ENCODE assay signal across 8 mouse cellular contexts in genomic region chr2:181675454-181675853, GRCm38 (mm10). TPM values are rescaled to one million over a fixed set of nuclear protein-coding genes. Genes with fewer than 3 reads are reported as not detected.
DNase-seq lines count a peak whose midpoint lies in the region; ATAC-seq and TF ChIP-seq lines count a peak whose summit lies in the region.

No protein-coding gene starts in this region.

- H3K27ac ChIP-seq in CH12.LX (ENCODE audit: insufficient read depth, low read depth): no peak overlapping the region
- no peak overlapping the region for H3K27ac ChIP-seq in forebrain, embryonic 11.5 days (ENCODE audit: low read depth, low read length)
- H3K27ac ChIP-seq in stomach, embryonic 14.5 days (ENCODE audit: low read length): no peak overlapping the region

- TF ChIP-seq POLR2A in CH12.LX (IDR thresholded peaks at IDR 0.05; ENCODE audit: low read depth, low read length): 0 out of 2 replicates have a peak, but pooled peaks have one; percentile 22

- H3K9me3 ChIP-seq in CH12.LX (replicated peaks; ENCODE audit: low read length): peaks cover 7% of the 10 kb centered on the region
- H3K9me3 ChIP-seq in forebrain, embryonic 11.5 days (ENCODE audit: control insufficient read depth, low read length): no peaks in the 10 kb centered on the region
- no peaks in the 10 kb centered on the region for H3K9me3 ChIP-seq in stomach, embryonic 14.5 days (ENCODE audit: control insufficient read depth, low read depth, low read length)

- peaks cover 12 to 24% of the 10 kb centered on the region in 2 experiments; a peak in 3 of 4 replicates for H3K4me1 ChIP-seq in CH12.LX (ENCODE audit: control insufficient read depth in 1 of 2, insufficient read depth in 2 of 2)
- peaks cover 14% of the 10 kb centered on the region; the same call in 1 of the 2 replicates for H3K4me1 ChIP-seq in forebrain, embryonic 11.5 days (replicated peaks; ENCODE audit: control insufficient read depth, insufficient read depth, low read length)
- peaks cover 8% of the 10 kb centered on the region; the same call in 1 of the 2 replicates for H3K4me1 ChIP-seq in stomach, embryonic 14.5 days (ENCODE audit: control insufficient read depth, insufficient read depth, low read length)

- ATAC-seq in forebrain, embryonic 11.5 days (replicated peaks; ENCODE audit: low FRiP score): no peak; the same call in 1 of the 2 replicates
- ATAC-seq in stomach, embryonic 14.5 days (ENCODE audit: insufficient number of reproducible peaks, insufficient read depth, low FRiP score, low read depth): no peak

- dilution Hi-C loops in CH12.LX (cut with MboI; ENCODE audit: extremely low pct_ligation_motif_present, extremely low pct_unique_long_range_greater_than_20kb, low sequenced_read_pairs): no loop called here

- H3K36me3 ChIP-seq in CH12.LX (replicated peaks in 1 of 2; ENCODE audit: control insufficient read depth in 1 of 2, insufficient read depth in 1 of 2, low read length in 1 of 2): no peaks in the 10 kb centered on the region
- H3K36me3 ChIP-seq in forebrain, embryonic 11.5 days (ENCODE audit: control insufficient read depth, insufficient read depth, low read length): no peaks in the 10 kb centered on the region
- no peaks in the 10 kb centered on the region for H3K36me3 ChIP-seq in stomach, embryonic 14.5 days (ENCODE audit: control insufficient read depth, insufficient read depth, low read length)

- no peak for TF ChIP-seq CTCF in CH12.LX (conservative IDR thresholded peaks at IDR 0.05 in 1 of 2, IDR thresholded peaks at IDR 0.05 in 1 of 2; ENCODE audit: low read depth in 2 of 2, low read length in 2 of 2)

- TF ChIP-seq RAD21 in CH12.LX (IDR thresholded peaks at IDR 0.05; ENCODE audit: low read depth, low read length): no peak

- under 1% methylated on average over 14 of the region's 14 CpGs for WGBS in forebrain, embryonic 11.5 days
- WGBS in stomach, embryonic 14.5 days: 5% methylated on average over 14 of the region's 14 CpGs

- in situ Hi-C loops in CH12.LX (cut with MboI; ENCODE audit: low pct_ligation_motif_present, low pct_unique_long_range_greater_than_20kb, low sequenced_read_pairs): loop anchor here (5.0 kb wide), 1 partner anchor 33 kb away; no protein-coding TSS in a partner anchor

- no peak for DNase-seq in CH12.LX (ENCODE audit: extremely low read depth)
- peak; percentile 73 for DNase-seq in adrenal gland, postnatal 25 days
- peak; percentile 70 for DNase-seq in forebrain, embryonic 11.5 days (ENCODE audit: low spot score)
- DNase-seq in heart, postnatal 14 days: peak; percentile 79 to 82
- DNase-seq in kidney, postnatal 36 days: peak; percentile 88 to 90
- DNase-seq in lung, postnatal 4 days: peak; percentile 82 to 91
- DNase-seq in spleen, adult 18-20 months: no peak

- H3K4me3 ChIP-seq in CH12.LX (replicated peaks in 1 of 3; ENCODE audit: low read depth in 2 of 3, low read length in 2 of 3, poor library complexity in 1 of 3): no peak overlapping the region
- no peak overlapping the region for H3K4me3 ChIP-seq in forebrain, embryonic 11.5 days (ENCODE audit: low read depth, low read length)
- H3K4me3 ChIP-seq in stomach, embryonic 14.5 days (ENCODE audit: low read depth, low read length): no peak overlapping the region

- peak overlapping the region; percentile 45 for H3K4me2 ChIP-seq in CH12.LX (ENCODE audit: insufficient read depth, low read depth, poor library complexity, severe bottlenecking)
- H3K4me2 ChIP-seq in forebrain, embryonic 11.5 days (ENCODE audit: low read depth, low read length, severe bottlenecking): peak overlapping the region; percentile 8; the same call in 1 of the 2 replicates
- H3K4me2 ChIP-seq in stomach, embryonic 14.5 days (replicated peaks; ENCODE audit: low read depth, low read length): peak overlapping the region; percentile 33; the same call in 1 of the 2 replicates

- no peak overlapping the region for H3K9ac ChIP-seq in CH12.LX (ENCODE audit: insufficient read depth, low read depth)
- H3K9ac ChIP-seq in forebrain, embryonic 11.5 days (ENCODE audit: low read length): no peak overlapping the region
- H3K9ac ChIP-seq in stomach, embryonic 14.5 days (replicated peaks; ENCODE audit: low read depth, low read length): no peak overlapping the region

- intact Hi-C loops in heart, postnatal 14 days (cut with DNase I): loop anchor here (10.0 kb wide), 1 partner anchor 281 kb away; no protein-coding TSS in a partner anchor

- no peak for TF ChIP-seq EP300 in CH12.LX (IDR thresholded peaks at IDR 0.05; ENCODE audit: low read length)

- H3K27me3 ChIP-seq in CH12.LX (replicated peaks): peaks cover 9% of the 10 kb centered on the region
- H3K27me3 ChIP-seq in forebrain, embryonic 11.5 days (ENCODE audit: control insufficient read depth, insufficient read depth, low read length): peaks cover 27% of the 10 kb centered on the region
- H3K27me3 ChIP-seq in stomach, embryonic 14.5 days (ENCODE audit: control insufficient read depth, insufficient read depth, low read length): peaks cover 27% of the 10 kb centered on the region

- no peaks in the 10 kb centered on the region for H3K79me2 ChIP-seq in CH12.LX (replicated peaks; ENCODE audit: control insufficient read depth, extremely low read depth, insufficient read depth, poor library complexity, severe bottlenecking)

TF ChIP-seq in CH12.LX, 34 proteins besides CTCF, POLR2A, EP300 and RAD21:
- TF ChIP-seq ELF1 (IDR thresholded peaks at IDR 0.05; ENCODE audit: low read depth, low read length) (0 out of 2 replicates have a peak, but pooled peaks have one; percentile 43), ZNF384 (IDR thresholded peaks at IDR 0.05; ENCODE audit: low read depth, low read length) (no peak)

RNA-seq across cellular contexts. Expression of gene Sox18, which starts 4.0 kb away (rescaled TPM):
- total RNA-seq in CH12.LX (2012; rRNA removed) (not detected in 2 replicates), CH12.LX (2014; rRNA removed) (not detected in 2 replicates)
- polyA plus RNA-seq in CH12.LX (2012; ENCODE audit: insufficient read length, low read depth): not detected in 2 replicates
- 39.0 and 40.4 TPM in 2 replicates for total RNA-seq in adrenal gland, postnatal 25 days (2021)
- polyA plus RNA-seq in forebrain, embryonic 11.5 days (2014; fragmentation: Nextera tagmentation; extraction: Ambion mirVana): 15.8 and 18.8 TPM in 2 replicates
- total RNA-seq in heart, postnatal 14 days (2021): 10 to 100 TPM; 73.4 to 77.1 TPM
- 25.9 and 28.4 TPM in 2 replicates for polyA plus RNA-seq in stomach, embryonic 14.5 days (2014; fragmentation: Nextera tagmentation; extraction: Ambion mirVana)

RNA-seq across cellular contexts. Expression of gene Tcea2, which starts 4.7 kb away (rescaled TPM):
- 12.9 and 14.4 TPM in 2 replicates for total RNA-seq in CH12.LX (2012; rRNA removed)
- total RNA-seq in CH12.LX (2014; rRNA removed): 9.2 TPM in 2 replicates
- polyA plus RNA-seq in CH12.LX (2012; ENCODE audit: insufficient read length, low read depth): 7.0 and 8.8 TPM in 2 replicates
- 11.6 and 14.7 TPM in 2 replicates for total RNA-seq in adrenal gland, postnatal 25 days (2021)
- 21.1 and 22.6 TPM in 2 replicates for polyA plus RNA-seq in forebrain, embryonic 11.5 days (2014; fragmentation: Nextera tagmentation; extraction: Ambion mirVana)
- 1 to 10 TPM; 6.4 to 8.7 TPM for total RNA-seq in heart, postnatal 14 days (2021)
- 35.3 and 36.7 TPM in 2 replicates for polyA plus RNA-seq in stomach, embryonic 14.5 days (2014; fragmentation: Nextera tagmentation; extraction: Ambion mirVana)

RNA-seq across cellular contexts. Expression of gene Rgs19, which starts 18.3 kb away (rescaled TPM):
- 67.0 and 75.4 TPM in 2 replicates for total RNA-seq in CH12.LX (2012; rRNA removed)
- total RNA-seq in CH12.LX (2014; rRNA removed): 40.2 and 50.2 TPM in 2 replicates
- polyA plus RNA-seq in CH12.LX (2012; ENCODE audit: insufficient read length, low read depth): 155 and 159 TPM in 2 replicates
- 20.3 and 31.7 TPM in 2 replicates for total RNA-seq in adrenal gland, postnatal 25 days (2021)
- polyA plus RNA-seq in forebrain, embryonic 11.5 days (2014; fragmentation: Nextera tagmentation; extraction: Ambion mirVana): 64.7 and 74.8 TPM in 2 replicates
- total RNA-seq in heart, postnatal 14 days (2021): 1 to 10 TPM; 7.2 to 8.1 TPM
- 78.8 and 88.8 TPM in 2 replicates for polyA plus RNA-seq in stomach, embryonic 14.5 days (2014; fragmentation: Nextera tagmentation; extraction: Ambion mirVana)

RNA-seq across cellular contexts. Expression of gene Gm29797, which starts 18.6 kb away (rescaled TPM):
- total RNA-seq in CH12.LX (2012; rRNA removed): 0.25 and 0.34 TPM in 2 replicates
- not detected in 2 replicates for total RNA-seq in CH12.LX (2014; rRNA removed)
- polyA plus RNA-seq in CH12.LX (2012; ENCODE audit: insufficient read length, low read depth): not detected in 2 replicates
- total RNA-seq in adrenal gland, postnatal 25 days (2021): not detected in 2 replicates
- not detected in 2 replicates for polyA plus RNA-seq in forebrain, embryonic 11.5 days (2014; fragmentation: Nextera tagmentation; extraction: Ambion mirVana)
- total RNA-seq in heart, postnatal 14 days (2021): not detected
- polyA plus RNA-seq in stomach, embryonic 14.5 days (2014; fragmentation: Nextera tagmentation; extraction: Ambion mirVana): not detected in 2 replicates

RNA-seq across cellular contexts. Expression of gene Lkaaear1, which starts 22.8 kb away (rescaled TPM):
- total RNA-seq in CH12.LX (2012; rRNA removed) (not detected in 2 replicates), CH12.LX (2014; rRNA removed) (not detected in 2 replicates)
- not detected in 2 replicates for polyA plus RNA-seq in CH12.LX (2012; ENCODE audit: insufficient read length, low read depth)
- total RNA-seq in adrenal gland, postnatal 25 days (2021): not detected in 2 replicates
- polyA plus RNA-seq in forebrain, embryonic 11.5 days (2014; fragmentation: Nextera tagmentation; extraction: Ambion mirVana): not detected in 2 replicates
- total RNA-seq in heart, postnatal 14 days (2021): not detected
- not detected in 2 replicates for polyA plus RNA-seq in stomach, embryonic 14.5 days (2014; fragmentation: Nextera tagmentation; extraction: Ambion mirVana)

Comparison
In these comparisons a context has a peak if more than half of its experiments do, and no peak if none do; other contexts are left out.
1. DNase-seq: peak in adrenal gland, postnatal 25 days (single experiment), forebrain, embryonic 11.5 days (single experiment), heart, postnatal 14 days (2 of 2), kidney, postnatal 36 days (2 of 2) and lung, postnatal 4 days (2 of 2); none in CH12.LX (single experiment) and spleen, adult 18-20 months (0 of 2).
2. RNA of gene Sox18, which starts 4.0 kb away (total RNA-seq): 73.4 to 77.1 TPM in heart, postnatal 14 days and 39.0 to 40.4 TPM in adrenal gland, postnatal 25 days; not detected in CH12.LX; every median in the first group is over 10 times any median in the second.
3. Peak in every context shown above with its lines, with median percentiles within 50 percentile points of each other: H3K4me2 ChIP-seq.